In genomic region chr1:57423696-57424095, GRCm38 (mm10) we compare ENCODE assay signal across 10 mouse cellular contexts. TPM values are rescaled to one million over a fixed set of nuclear protein-coding genes. Genes with fewer than 3 reads are reported as not detected.
A peak's percentile ranks its signal among the peaks of the same experiment; 100 is the strongest.
DNase-seq lines count a peak whose midpoint lies in the region; ATAC-seq and TF ChIP-seq lines count a peak whose summit lies in the region.
"Had no signal": no experiment of that assay in that cellular context is flagged by ENCODE, and none has a peak within 500 bp of the region (broad histone marks: within the 10 kb centered on the region; RNA-seq: fewer than 3 reads in every experiment).

No protein-coding gene starts in this region.

- no peaks in the 10 kb centered on the region for H3K36me3 ChIP-seq in liver, adult 2 months (ENCODE audit: control insufficient read depth, insufficient read depth, low read length)
- no peaks in the 10 kb centered on the region for H3K36me3 ChIP-seq in midbrain, embryonic 15.5 days (replicated peaks)
- no peaks in the 10 kb centered on the region for H3K36me3 ChIP-seq in thymus, adult 2 months (ENCODE audit: control insufficient read depth, insufficient read depth, low read length)
- H3K36me3 ChIP-seq: embryonic facial prominence, embryonic 12.5 days had no signal

- ATAC-seq in frontal cortex, adult (ENCODE audit: low TSS enrichment), result peak; percentile 95
- ATAC-seq in midbrain, embryonic 15.5 days (replicated peaks), result peak; percentile 75

- no peaks in the 10 kb centered on the region for H3K79me2 ChIP-seq in liver, adult 2 months (ENCODE audit: control insufficient read depth, insufficient read depth, low read length)

- no peaks in the 10 kb centered on the region for H3K4me1 ChIP-seq in liver, adult 2 months (ENCODE audit: control insufficient read depth, insufficient read depth, low read length)
- peaks cover 4% of the 10 kb centered on the region; the same call in 1 of the 2 replicates for H3K4me1 ChIP-seq in midbrain, embryonic 15.5 days
- H3K4me1 ChIP-seq in thymus, adult 2 months (replicated peaks; ENCODE audit: control insufficient read depth, insufficient read depth, low read length), result no peaks in the 10 kb centered on the region
- H3K4me1 ChIP-seq: embryonic facial prominence, embryonic 12.5 days had no signal

- H3K27me3 ChIP-seq in liver, adult 2 months (ENCODE audit: control insufficient read depth, insufficient read depth, low read length), result no peaks in the 10 kb centered on the region
- no peaks in the 10 kb centered on the region for H3K27me3 ChIP-seq in midbrain, embryonic 15.5 days (replicated peaks)
- no peaks in the 10 kb centered on the region for H3K27me3 ChIP-seq in thymus, adult 2 months (ENCODE audit: control insufficient read depth, insufficient read depth, low read length)
- H3K27me3 ChIP-seq: embryonic facial prominence, embryonic 12.5 days had no signal

- H3K4me2 ChIP-seq in midbrain, embryonic 15.5 days, result no peak overlapping the region
- H3K4me2 ChIP-seq: embryonic facial prominence, embryonic 12.5 days had no signal

- TF ChIP-seq POLR2A in liver, adult 2 months (IDR thresholded peaks at IDR 0.05; ENCODE audit: extremely low read depth, insufficient read depth, low read length), result no peak
- TF ChIP-seq POLR2A in thymus, adult 2 months (IDR thresholded peaks at IDR 0.05; ENCODE audit: control insufficient read depth, extremely low read depth, insufficient read depth, low read length, poor library complexity), result no peak

- no peaks in the 10 kb centered on the region for H3K9me3 ChIP-seq in midbrain, embryonic 15.5 days
- H3K9me3 ChIP-seq: embryonic facial prominence, embryonic 12.5 days had no signal

- H3K4me3 ChIP-seq in liver, adult 2 months (ENCODE audit: insufficient read depth, low read depth, low read length), result no peak overlapping the region
- no peak overlapping the region for H3K4me3 ChIP-seq in midbrain, embryonic 15.5 days
- no peak overlapping the region for H3K4me3 ChIP-seq in thymus, adult 2 months (ENCODE audit: control insufficient read depth, insufficient read depth, low read length)
- H3K4me3 ChIP-seq: embryonic facial prominence, embryonic 12.5 days had no signal

- 16% methylated on average over 1 of the region's 1 CpGs for WGBS in liver, adult 2 months
- 2% methylated on average over 1 of the region's 1 CpGs for WGBS in midbrain, embryonic 15.5 days
- WGBS in thymus, adult 2 months, result 10% methylated on average over 1 of the region's 1 CpGs

- no peak overlapping the region for H3K27ac ChIP-seq in liver, adult 2 months (replicated peaks; ENCODE audit: insufficient read depth, low read depth, low read length)
- no peak overlapping the region for H3K27ac ChIP-seq in midbrain, embryonic 15.5 days
- H3K27ac ChIP-seq in thymus, adult 2 months (ENCODE audit: control insufficient read depth, insufficient read depth, low read length), result no peak overlapping the region
- H3K27ac ChIP-seq: embryonic facial prominence, embryonic 12.5 days had no signal

- H3K9ac ChIP-seq in liver, adult 2 months (ENCODE audit: low read depth, low read length), result no peak overlapping the region
- no peak overlapping the region for H3K9ac ChIP-seq in midbrain, embryonic 15.5 days
- H3K9ac ChIP-seq: embryonic facial prominence, embryonic 12.5 days had no signal

- 0 out of 2 replicates have a peak, but pooled peaks have one; percentile 29 for TF ChIP-seq CTCF in liver, adult 2 months (IDR thresholded peaks at IDR 0.05; ENCODE audit: low read depth, low read length)
- TF ChIP-seq CTCF in thymus, adult 2 months (IDR thresholded peaks at IDR 0.05; ENCODE audit: borderline replicate concordance, control insufficient read depth, extremely low read depth, insufficient read depth, low read length, poor library complexity), result no peak

- DNase-seq in frontal cortex, postnatal 10 days (ENCODE audit: low spot score in 2 of 2), result no peak
- DNase-seq in liver, adult 2 months (ENCODE audit: extremely low read depth, low read depth, low spot score), result no peak
- no peak for DNase-seq in liver
- peak; percentile 65 for DNase-seq in ZHBTc4 (ENCODE audit: low read depth, low spot score)
- DNase-seq in gastrocnemius, adult 18-20 months (ENCODE audit: low spot score), result no peak
- DNase-seq in thymus, adult 2 months, result no peak
- DNase-seq: lung, adult 18-20 months had no signal

RNA-seq across cellular contexts. Expression of gene Tyw5, which starts 16.8 kb away (rescaled TPM):
- total RNA-seq in liver, adult 2 months (2014; rRNA removed), result 22.5 and 23.0 TPM in 2 replicates
- 3.9 and 5.2 TPM in 2 replicates for polyA plus RNA-seq in liver, adult 2 months (2012; rRNA removed)
- 21.0 and 22.8 TPM in 2 replicates for polyA plus RNA-seq in midbrain, embryonic 15.5 days (2015; fragmentation: Nextera tagmentation; extraction: Ambion mirVana)
- total RNA-seq in gastrocnemius, adult 18-20 months (2021), result 1 to 10 TPM; 2.5 to 3.9 TPM
- 6.5 and 8.5 TPM in 2 replicates for polyA plus RNA-seq in thymus, adult 2 months (2012; rRNA removed)

RNA-seq across cellular contexts. Expression of gene Maip1, which starts 17.6 kb away (rescaled TPM):
- 6.1 and 7.2 TPM in 2 replicates for total RNA-seq in liver, adult 2 months (2014; rRNA removed)
- polyA plus RNA-seq in liver, adult 2 months (2012; rRNA removed), result 3.5 and 3.8 TPM in 2 replicates
- polyA plus RNA-seq in midbrain, embryonic 15.5 days (2015; fragmentation: Nextera tagmentation; extraction: Ambion mirVana), result 17.1 and 17.5 TPM in 2 replicates
- 1 to 10 TPM; 7.9 to 8.1 TPM for total RNA-seq in gastrocnemius, adult 18-20 months (2021)
- 7.1 and 7.4 TPM in 2 replicates for polyA plus RNA-seq in thymus, adult 2 months (2012; rRNA removed)

RNA-seq across cellular contexts. Expression of gene 1700066M21Rik, which starts 46.3 kb away (rescaled TPM):
- total RNA-seq in liver, adult 2 months (2014; rRNA removed), result 27.2 and 31.7 TPM in 2 replicates
- polyA plus RNA-seq in liver, adult 2 months (2012; rRNA removed), result 31.2 and 31.4 TPM in 2 replicates
- polyA plus RNA-seq in midbrain, embryonic 15.5 days (2015; fragmentation: Nextera tagmentation; extraction: Ambion mirVana), result 16.8 and 17.3 TPM in 2 replicates
- 1 to 10 TPM; 2.2 to 2.3 TPM for total RNA-seq in gastrocnemius, adult 18-20 months (2021)
- 22.9 and 47.3 TPM in 2 replicates for polyA plus RNA-seq in thymus, adult 2 months (2012; rRNA removed)
